Mouse (Mus musculus): ENCODE measurements around the gene Tnk1.

DNA sequence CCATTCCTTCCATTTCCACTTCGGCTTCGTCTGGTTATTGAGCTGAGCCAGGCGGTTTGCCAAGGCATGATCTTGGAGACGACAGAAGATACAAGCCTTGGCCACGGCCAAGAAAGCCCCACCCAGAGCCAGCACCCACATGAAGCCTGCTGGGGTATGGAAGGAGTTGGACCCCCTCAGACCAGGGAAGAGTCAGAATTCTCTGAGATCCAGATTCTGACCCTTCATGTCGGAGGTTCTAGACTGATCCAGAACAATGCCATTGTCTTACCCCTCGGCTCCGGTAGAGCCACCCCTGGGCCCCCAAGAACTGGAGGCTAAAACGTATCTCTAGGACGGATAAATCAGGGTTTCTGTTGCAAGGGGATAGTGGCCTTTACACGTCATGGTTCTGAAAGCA, 19.3 kb upstream of the Tnk1 start, which contains the start of gene Tmem95:
- TF ChIP-seq CTCF (IDR thresholded peaks at IDR 0.05; ENCODE audit: low read depth) (no peak), EP300 (IDR thresholded peaks at IDR 0.05; ENCODE audit: low read depth) (no peak)

Measured in liver, postnatal 0 days (tissue).